Mouse (Mus musculus): ENCODE data around the gene Eif1. TPM values are rescaled to one million over a fixed set of nuclear protein-coding genes. Genes with fewer than 3 reads are reported as not detected.
"Not testable (repeated sequence)": the region's sequence is repeated elsewhere in the genome, so short reads cannot be mapped to it uniquely, and the experiment has no call there.

Eif1 gene
- total RNA-seq, 2 experiments from 2014 or later: 712 to 762 TPM

DNA sequence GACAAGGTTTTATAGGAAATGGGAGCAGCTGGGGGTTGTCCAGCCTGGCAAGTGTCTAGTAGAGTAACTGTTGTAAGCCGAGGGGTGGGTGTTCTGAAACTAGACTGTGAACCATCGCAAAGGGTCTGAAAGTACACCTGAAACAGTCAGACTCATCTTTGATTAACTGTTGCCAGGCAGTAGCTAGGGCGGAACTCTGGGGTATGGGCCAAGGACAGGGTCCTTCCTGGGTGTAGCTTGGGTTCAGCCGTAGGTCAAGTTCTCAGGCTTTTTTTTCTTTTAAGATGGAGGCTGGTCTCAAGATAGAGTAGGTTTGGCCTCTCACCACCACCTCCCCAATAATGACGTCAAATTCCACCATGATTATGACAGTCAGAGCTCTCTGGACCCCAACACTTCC is 11.8 kb upstream of the Eif1 start:
- DNase-seq (ENCODE audit: low spot score in 2 of 2): no peak
- intact Hi-C loops (cut with DNase I): no loop called here

DNA sequence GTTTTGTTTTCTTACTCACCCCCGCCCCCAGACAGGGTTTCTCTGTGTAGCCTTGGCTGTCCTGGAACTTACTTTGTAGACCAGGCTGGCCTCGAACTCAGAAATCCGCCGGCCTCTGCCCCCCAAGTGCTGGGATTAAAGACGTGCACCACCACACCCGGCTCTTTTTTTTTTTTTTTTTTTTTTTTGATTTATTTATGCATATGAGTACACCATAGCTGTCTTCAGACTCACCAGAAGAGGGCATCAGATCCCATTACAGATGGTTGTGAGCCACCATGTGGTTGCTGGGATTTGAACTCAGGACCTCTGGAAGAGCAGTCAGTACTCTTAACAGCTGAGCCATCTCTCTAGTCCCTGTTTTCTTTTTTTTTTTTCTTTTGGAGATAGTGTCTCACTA is 11.0 kb upstream of the Eif1 start:
- intact Hi-C loops (cut with DNase I); DNase-seq (ENCODE audit: low spot score in 2 of 2): not testable (repeated sequence)

DNA sequence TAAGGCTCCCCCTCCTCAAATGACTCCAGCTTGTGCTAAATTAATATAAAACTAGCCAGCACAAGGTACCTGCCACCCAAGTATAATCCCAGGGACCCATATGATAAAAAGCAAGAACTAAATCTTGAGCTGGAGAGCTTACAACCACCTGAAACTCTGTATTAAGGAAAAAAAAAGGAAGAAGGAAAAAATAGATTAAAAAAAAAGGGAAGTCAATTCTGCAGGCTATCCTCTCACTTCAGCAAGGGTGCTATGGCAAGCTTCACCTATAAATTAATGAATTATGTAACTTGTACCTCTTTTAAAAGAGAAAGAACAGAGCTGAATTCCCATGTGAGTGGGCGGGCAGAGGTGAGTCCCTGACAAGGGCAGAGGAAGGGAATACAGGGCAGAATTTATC is 8.0 kb upstream of the Eif1 start:
- intact Hi-C loops (cut with DNase I): no loop called here
- DNase-seq (ENCODE audit: low spot score in 2 of 2): no peak

DNA sequence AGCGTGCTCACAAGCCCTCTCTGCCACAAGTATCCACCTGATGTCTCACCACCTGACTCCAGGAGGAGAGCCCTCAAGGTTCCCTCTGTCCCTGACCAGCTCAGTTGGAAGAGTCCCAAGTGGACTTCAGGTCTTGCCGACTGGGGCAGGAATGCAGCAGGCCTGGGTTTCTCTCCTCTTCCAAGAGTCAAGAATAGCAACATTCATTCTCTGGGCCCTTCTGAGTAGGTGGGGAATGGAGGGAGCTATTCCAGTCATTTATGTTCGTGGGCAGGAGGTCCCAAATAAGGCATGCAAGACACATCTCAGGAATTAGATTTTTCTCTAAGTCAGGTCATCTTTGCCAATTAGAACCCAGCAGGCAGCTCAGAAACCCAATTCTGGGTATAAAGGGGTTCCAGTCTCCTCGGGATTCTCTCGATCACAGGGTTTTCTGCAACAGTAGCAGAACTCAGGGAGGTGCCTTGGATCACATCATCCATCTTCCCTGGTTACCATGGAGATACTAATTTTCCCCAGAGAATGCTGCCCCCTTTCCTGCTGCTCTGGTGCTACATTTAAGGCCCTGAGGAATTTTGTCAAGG is 7.5 kb upstream of the Eif1 start:
- peak; percentile 47 to 56 for DNase-seq (ENCODE audit: low spot score in 2 of 2)
- intact Hi-C loops (cut with DNase I): no loop called here

DNA sequence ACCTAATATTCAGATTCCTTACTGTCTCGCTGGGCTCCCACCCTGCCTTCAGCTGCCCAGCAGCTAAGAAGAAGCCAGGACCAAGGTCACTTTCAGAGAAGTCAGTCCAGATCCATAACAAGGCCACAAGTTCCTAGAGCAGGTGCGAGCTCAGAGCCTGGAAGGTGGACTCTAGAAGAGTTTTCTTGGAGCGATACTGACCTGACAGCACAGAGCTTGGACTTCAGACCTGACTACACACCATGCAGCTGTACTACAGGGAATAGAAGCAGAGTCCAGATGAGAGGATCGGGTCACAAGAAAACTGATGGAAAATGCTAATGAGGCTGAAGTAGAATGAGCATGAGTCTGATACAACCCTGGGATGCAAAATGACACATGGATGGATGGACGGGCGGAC is 6.3 kb upstream of the Eif1 start:
- intact Hi-C loops (cut with DNase I): no loop called here
- DNase-seq (ENCODE audit: low spot score in 2 of 2): no peak

DNA sequence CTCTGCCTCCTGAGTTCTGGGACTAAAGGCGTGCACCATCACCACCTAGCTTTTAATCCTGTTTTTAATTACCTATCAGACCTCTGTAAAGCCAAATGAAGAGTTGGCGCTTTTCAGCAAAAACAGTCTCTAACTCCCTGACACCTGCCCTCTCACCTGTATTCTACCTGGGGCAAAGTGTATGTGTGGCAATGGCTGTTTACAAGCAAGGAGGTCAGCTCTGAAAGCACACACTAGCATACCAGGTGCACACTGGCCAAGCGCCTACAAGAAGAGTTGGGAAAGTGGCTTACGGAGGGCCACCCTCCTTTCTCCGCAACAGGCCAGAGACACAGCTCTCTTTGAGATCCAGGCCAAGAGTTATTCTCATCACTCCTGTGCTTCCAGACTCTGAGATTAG is 4.2 kb upstream of the Eif1 start:
- DNase-seq (ENCODE audit: low spot score in 2 of 2): no peak
- intact Hi-C loops (cut with DNase I): no loop called here

DNA sequence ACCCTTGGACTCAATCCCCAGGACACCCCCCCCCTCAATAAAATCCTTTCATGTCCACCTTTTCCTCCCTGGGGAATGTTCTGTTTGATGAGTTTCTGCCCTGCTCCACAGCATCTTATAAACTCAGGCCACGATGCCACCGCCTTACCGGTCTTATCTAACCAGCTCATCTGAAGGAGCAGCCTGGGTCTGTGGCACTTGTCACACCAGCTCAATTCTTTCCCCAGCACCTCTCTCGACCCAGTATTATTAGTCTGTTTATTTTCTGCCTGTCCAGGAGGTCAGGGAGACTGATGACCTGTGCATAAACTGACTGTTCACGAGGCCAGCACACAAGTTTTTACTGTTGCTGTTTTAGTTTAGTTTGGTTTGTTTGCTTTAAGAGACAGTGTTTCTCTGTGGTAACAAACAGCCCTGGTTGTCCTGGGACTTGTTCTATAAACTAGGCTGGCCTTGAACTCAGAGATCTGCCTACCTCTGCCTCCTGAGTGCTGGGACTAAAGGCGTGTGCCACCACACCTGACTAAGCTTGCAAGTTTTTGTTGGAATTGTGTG is 1.8 kb upstream of the Eif1 start:
- no peak for DNase-seq (ENCODE audit: low spot score in 2 of 2)
- intact Hi-C loops (cut with DNase I): no loop called here

DNA sequence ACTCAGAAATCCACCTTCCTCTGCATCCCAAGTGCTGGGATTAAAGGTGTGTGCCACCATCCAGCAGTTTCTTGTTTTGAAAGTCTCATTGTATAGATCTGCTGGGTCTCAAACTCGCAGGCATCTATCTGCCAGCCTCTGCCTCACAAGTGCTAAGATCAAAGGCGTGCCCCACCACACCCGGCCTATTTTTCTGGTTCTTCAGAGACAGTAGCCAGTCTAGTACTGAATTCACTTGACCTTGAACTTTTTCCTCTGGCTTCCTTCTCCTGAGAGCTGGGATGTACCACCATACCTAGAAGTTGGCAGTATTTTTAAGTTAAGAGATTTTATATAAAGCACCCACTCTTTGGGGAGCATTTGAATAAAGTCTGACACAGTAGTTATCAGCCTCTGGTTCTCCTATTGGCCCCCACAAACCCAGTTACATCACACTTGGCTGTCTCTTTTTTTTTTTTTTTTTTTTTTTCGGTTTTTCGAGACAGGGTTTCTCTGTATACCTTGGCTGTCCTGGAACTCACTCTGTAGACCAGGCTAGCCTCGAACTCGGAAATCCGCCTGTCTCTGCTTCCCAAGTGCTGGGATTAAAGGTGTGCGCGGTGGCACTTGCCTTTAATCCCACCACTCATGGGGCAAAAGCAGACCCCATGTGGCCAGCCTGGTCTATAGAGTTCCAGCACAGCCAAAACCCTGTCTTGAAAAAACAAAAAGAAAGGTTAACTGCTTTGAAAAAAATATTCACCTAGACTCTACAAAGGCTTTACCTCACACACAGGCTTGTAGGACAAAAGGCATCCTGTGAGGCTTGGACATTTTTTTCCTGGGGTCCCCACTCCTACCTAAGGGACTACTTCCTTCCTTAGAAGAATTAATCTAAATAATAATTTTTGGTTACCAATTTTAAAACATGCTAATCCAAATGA is 895 bp upstream of the Eif1 start:
- no peak for DNase-seq (ENCODE audit: low spot score in 2 of 2)
- intact Hi-C loops (cut with DNase I): no loop called here

DNA sequence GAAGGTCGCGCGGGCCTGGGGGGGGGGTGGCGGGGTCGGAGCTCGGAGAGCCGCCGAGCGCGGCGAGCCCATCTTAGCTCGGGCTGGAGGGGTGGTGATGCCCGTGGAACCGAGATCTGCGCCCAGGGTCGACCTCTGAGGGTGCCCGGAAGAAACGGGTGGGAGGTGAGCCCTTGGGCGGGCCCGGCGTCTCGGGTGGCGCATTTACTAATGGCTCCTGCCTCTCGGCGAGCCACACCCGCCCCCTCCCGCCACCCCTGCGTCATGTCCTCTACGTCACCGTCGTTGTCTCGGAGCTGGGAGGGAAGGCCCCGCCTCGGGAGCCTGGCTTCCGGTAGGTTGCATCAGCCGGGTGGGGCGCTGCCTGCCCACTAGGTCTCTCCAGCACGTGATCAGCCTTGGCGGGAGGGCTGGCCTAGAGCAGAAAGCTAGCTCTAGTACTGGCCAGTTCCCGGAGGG is 516 bp downstream of the Eif1 start:
- intact Hi-C loops (cut with DNase I): loop anchor here (5.0 kb wide), 1 partner anchor 37 kb away; the partner anchor contains the start of gene Hap1
- peak; percentile 91 for DNase-seq (ENCODE audit: low spot score in 2 of 2)

DNA sequence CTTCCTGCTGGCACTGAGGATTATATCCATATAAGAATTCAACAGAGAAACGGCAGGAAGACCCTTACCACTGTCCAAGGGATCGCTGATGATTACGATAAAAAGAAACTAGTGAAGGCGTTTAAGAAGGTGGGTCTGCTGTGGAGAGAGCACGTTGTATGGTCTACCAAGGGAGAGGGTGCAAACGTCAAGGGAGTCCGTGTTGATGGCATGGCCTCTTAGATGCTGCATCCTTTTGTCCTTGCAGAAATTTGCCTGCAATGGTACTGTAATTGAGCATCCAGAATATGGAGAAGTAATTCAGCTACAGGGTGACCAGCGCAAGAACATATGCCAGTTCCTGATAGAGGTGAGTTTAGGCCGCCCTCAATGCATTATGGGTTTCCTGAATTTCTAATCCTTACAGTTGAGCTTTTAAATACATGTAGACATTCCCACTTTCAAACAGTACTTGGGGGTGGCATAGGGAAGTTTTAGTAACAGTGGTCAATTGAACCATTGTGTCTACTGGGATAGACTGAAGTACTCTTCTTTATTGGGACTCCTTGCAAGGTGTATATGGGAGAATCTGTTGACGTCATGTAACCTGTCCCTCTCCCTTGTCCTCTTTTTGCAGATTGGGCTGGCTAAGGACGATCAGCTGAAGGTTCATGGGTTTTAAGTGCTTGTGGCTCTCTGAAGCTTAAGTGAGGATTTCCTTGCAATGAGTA is 1.2 kb downstream of the Eif1 start:
- intact Hi-C loops (cut with DNase I): loop anchor here (5.0 kb wide), 1 partner anchor 36 kb away; the partner anchor contains the start of gene Hap1
- DNase-seq (ENCODE audit: low spot score in 2 of 2): not testable (repeated sequence)

DNA sequence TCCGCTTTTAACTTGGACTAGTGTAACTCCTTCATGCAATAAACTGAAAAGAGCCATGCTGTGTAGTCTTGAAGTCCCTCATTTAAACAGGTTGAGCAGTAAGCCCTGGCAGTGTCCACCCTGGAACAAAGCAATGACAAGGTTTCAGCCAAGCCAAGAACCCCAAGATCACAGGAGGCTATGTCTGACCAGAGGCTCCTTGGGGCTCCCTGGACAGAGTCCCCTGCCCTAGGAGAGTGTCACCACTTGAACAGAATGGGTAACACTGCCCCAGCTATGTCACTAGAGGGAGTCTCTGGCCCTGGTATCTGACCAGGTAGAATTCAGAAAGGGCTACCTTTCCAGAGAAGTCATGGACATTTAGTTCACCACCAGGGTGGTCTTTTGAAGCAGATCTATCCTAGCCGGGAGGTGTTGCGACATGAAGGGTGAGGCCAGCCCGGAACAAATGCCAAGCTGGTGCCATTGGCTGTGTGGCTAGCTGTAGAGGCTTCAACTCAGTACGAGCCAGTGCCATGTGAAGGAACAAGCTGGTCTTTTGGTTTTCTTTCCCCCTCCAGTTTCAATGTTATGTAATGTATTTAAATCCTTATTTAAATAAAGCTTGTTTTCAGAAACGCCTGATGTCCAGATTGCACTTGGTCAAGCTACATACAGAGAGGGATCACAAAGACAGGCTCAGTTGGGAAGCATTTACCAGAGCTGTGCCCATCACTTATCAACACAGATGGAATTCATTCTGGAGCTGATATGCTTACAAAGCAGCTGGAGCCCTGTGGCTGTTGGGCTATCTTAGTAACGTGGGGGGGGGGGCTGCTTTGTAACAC is 2.0 kb downstream of the Eif1 start:
- not testable (repeated sequence) for DNase-seq (ENCODE audit: low spot score in 2 of 2)
- intact Hi-C loops (cut with DNase I): loop anchor here (5.0 kb wide), 1 partner anchor 36 kb away; the partner anchor contains the start of gene Hap1

DNA sequence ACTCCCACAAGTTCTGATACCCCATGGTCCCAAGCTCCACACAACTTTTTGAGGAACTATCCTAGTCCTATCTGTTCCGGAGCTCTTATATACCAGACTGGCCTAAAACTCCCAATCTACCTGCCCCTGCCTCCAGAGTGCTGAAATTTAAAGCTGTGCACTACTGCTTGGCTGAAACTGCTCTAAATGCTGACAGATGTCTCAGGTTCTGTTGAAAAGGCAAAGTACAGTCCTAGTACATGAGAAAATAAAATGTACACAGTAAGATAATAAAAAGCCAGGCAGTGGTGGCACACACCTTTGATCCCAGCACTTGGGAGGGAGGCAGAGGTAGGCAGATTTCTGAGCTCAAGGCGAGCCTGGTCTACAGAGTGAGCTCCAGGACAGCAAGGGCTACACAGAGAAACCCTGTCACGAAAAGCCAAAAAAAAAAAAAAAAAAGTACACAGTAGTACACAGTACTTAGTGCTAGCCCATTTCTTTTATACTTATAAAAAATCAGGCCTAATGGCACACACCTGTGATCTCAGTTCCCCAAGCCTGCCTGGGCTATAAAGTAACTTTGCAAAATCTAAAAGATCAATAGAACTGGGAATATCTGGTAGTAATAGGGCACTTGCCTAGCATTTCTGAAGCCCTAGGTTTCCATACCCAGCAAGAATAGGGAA is 3.0 kb downstream of the Eif1 start:
- intact Hi-C loops (cut with DNase I): loop anchor here (5.0 kb wide), 1 partner anchor 35 kb away; the partner anchor contains the start of gene Hap1

DNA sequence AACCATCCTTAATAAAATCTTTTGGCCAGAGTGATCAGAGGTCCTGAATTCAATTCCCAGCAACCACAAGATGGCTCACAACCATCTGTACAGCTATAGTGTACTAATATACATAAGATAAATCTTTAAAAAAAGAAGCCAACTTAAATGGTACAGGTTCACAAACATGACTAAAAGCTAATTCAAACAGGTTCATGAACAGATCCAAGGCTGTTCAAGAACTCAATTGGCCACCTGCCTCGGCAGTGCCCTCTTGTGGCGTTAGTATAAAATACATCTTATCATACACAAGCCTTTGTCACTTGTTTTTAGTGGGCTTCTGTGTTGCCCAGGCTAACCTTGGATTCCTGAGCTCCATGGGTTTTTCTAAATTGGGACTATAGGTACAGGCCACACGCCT is 3.9 kb downstream of the Eif1 start:
- peak in 1 of 2 experiments; percentile 36 for DNase-seq (ENCODE audit: low spot score in 2 of 2)
- intact Hi-C loops (cut with DNase I): loop anchor here (5.0 kb wide), 1 partner anchor 34 kb away; the partner anchor contains the start of gene Hap1

More for the DNA sequence above, 3.0 kb downstream of the Eif1 start:
- DNase-seq (ENCODE audit: low spot score in 2 of 2): no peak

DNA sequence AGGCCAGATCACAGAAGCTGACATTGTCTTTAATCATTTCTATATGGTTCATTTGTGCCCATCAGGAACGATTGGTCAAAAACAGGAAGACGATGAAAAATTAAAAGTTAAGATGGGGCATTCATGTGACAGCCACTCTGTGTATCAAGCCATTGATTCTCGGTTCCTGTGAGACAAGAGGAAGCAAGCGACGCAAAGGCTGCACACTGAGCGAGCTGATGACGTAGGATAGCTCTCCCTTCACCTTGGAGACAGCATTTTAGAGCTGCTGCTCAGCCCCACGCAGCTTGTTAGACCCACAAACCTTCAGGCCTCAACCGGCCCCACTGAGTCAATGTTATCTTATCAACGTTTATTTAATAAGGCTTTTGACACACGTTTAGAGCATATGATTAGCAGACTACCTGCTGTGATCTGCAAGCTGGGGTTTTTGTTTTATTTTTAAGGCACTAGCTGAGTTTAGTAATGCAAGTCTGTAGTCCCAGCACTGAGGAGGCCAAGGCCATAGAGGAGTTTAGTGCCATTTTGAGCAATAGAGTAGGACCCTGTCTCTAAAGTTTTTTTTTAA is 5.5 kb downstream of the Eif1 start:
- no peak for DNase-seq (ENCODE audit: low spot score in 2 of 2)
- intact Hi-C loops (cut with DNase I): no loop called here

DNA sequence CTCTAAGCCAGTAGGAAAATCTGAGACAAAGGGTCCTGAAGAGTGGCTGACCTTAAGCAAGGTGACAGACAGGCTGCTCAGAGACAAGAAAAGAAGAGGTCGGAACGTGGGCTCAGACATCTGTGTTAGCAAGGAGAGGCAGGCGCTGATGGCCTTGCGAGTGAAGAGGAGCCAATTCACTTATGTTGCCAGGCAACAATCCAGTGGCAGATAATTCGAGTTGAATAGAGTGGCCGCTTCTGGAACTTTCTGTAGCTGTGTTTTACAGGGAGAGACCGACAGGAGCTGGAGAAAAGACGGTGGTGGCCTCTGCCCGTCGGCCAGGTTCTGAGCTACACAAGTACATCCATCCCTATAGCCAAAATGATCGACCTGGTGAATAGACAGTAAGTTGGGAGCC is 7.6 kb downstream of the Eif1 start:
- intact Hi-C loops (cut with DNase I): no loop called here
- DNase-seq (ENCODE audit: low spot score in 2 of 2): no peak

DNA sequence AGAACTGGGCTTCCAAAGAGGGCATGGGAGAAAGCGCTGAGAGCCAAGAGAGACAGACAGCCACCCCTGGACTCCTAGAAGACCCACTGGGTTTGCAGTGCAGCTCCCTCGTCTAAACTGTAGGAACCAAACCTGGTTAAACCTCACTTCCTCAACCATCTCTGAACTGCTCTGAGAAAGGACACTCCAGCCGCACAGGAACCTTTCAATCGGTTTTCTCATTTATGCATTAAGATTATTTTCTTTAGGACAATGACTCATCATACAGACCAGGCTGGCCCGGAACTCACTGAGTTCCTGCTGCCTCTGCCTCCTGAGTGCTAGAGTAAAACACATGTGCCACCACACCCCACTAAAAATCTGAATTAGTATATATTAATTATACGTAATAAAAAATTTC is 8.1 kb downstream of the Eif1 start:
- intact Hi-C loops (cut with DNase I): no loop called here
- DNase-seq (ENCODE audit: low spot score in 2 of 2): no peak

DNA sequence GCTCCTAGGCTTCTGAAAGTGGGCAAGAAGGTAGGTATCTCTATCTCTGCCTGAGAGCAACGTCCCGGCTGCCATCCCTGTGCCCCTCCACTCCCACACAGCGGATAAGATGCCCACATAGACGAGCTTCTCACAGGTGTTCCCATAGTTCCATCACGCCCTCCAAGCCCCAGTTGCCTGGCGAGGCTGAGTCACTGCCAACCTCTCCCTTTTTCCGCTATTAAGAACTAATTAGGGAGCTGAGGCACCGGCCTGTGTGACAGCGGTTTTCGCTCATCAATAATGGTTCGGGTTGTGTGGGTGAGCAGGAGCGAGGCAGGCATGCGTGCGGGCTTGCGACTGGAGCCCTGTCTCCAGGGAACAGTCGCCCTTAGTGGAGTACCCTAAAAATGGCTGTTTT is 10.6 kb downstream of the Eif1 start:
- intact Hi-C loops (cut with DNase I): no loop called here

DNA sequence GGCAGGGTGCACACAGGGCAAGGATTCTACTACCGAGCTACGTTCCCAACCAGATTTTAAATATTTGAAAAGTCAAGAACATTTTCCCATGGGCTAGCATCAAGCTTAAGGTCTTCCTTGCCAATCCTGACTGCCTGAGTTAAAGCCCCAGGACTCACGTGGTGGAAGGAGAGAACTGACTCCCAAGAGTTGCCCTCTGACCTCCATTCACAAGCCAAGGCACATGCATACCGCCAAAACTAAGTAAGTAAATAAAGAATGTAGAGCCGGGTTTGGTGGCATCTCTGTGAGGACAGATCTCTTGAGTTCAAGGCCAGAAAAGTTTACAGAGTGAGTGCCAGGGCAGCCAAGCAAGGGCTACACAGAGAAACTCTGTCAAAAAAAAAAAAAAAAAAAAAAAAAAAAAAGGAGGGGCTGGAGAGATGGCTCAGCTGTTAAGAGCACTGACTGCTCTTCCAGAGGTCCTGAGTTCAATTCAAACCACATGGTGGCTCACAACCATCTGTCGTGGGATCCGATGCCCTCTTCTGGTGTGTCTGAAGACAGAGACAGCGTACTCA is 11.2 kb downstream of the Eif1 start:
- intact Hi-C loops (cut with DNase I); DNase-seq (ENCODE audit: low spot score in 2 of 2): not testable (repeated sequence)

More for the DNA sequence above, 10.6 kb downstream of the Eif1 start:
- no peak for DNase-seq (ENCODE audit: low spot score in 2 of 2)

All from left cerebral cortex, postnatal 36 days (tissue).